Mouse (Mus musculus): ENCODE results near the gene Megf6. TPM values are rescaled to one million over a fixed set of nuclear protein-coding genes. Genes with fewer than 3 reads are reported as not detected.

Megf6 gene
- total RNA-seq (2017) = not detected in 2 replicates

GRCm38 (mm10) chr4:154170506-154171150 is at the start of gene Megf6:
Gene Megf6 (plus strand): TSS chr4:154170730.
- no peak for ATAC-seq (replicated peaks in 1 of 2; ENCODE audit: insufficient read depth in 1 of 2, low FRiP score in 2 of 2, low TSS enrichment in 1 of 2, low read depth in 1 of 2, poor library complexity in 2 of 2, severe bottlenecking in 2 of 2)

DNA sequence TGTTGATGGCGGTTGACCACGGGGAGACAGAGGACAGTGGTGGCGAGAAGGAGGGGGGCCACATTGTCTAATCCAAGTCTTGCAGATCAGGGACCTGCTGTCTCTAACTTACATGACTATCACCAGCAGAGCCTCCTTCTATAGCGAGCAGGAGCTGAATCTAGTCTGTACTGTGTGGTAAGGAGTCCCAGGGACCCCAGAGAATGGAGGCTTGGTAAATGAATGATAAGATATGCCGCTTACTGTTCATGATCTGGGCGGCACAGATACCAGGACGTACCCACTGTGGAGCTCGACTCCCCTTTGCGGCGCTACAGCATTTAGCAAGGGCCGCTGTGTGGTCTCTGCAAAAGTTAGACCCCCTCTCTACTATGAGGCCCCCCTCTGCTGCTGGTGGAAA is 48.7 kb upstream of the Megf6 start:
- no peak for ATAC-seq (replicated peaks in 1 of 2; ENCODE audit: insufficient read depth in 1 of 2, low FRiP score in 2 of 2, low TSS enrichment in 1 of 2, low read depth in 1 of 2, poor library complexity in 2 of 2, severe bottlenecking in 2 of 2)

DNA sequence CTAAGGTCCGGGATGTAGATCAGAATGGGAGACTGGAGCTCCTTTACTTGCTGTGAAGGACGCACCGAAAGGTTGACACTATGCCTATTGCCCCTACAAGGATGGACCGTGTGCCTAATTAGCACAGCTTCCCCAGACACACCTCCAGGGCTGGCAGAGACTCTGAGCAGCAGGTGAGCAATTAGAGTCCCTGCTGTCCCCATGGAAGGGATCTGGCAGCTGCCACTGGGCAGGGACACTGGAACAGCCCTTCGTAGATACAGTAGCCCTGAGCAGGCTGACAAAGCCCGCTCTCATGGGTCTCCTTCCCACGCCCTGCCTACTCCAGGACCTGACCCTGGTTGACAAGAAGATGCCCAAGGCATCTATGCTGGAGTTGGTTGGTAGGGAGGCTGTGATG is 48.2 kb upstream of the Megf6 start:
- no peak for ATAC-seq (replicated peaks in 1 of 2; ENCODE audit: insufficient read depth in 1 of 2, low FRiP score in 2 of 2, low TSS enrichment in 1 of 2, low read depth in 1 of 2, poor library complexity in 2 of 2, severe bottlenecking in 2 of 2)

GRCm38 (mm10) chr4:154123553-154123952 is 47.0 kb upstream of the Megf6 start:
- ATAC-seq (replicated peaks in 1 of 2; ENCODE audit: insufficient read depth in 1 of 2, low FRiP score in 2 of 2, low TSS enrichment in 1 of 2, low read depth in 1 of 2, poor library complexity in 2 of 2, severe bottlenecking in 2 of 2) = no peak

DNA sequence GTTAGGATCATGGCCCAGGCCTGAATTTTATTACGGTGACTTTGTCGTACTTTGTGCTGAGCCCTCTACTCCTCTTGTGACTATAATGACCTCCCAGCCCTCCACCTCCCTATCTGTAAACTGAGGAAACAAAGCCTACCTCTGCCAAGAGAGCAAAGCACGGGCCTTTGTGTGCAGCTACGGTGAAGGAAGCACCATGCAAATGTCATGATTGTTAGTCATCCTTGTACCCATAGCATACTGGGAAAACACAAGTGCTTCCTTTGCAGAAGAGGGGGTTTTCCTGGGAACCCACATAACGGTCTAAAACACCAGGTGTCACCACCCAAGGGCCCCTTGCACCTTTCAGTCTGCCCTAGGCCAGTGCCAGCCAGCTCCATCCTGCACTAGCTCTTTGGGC is 45.3 kb upstream of the Megf6 start:
- no peak for ATAC-seq (replicated peaks in 1 of 2; ENCODE audit: insufficient read depth in 1 of 2, low FRiP score in 2 of 2, low TSS enrichment in 1 of 2, low read depth in 1 of 2, poor library complexity in 2 of 2, severe bottlenecking in 2 of 2)

DNA sequence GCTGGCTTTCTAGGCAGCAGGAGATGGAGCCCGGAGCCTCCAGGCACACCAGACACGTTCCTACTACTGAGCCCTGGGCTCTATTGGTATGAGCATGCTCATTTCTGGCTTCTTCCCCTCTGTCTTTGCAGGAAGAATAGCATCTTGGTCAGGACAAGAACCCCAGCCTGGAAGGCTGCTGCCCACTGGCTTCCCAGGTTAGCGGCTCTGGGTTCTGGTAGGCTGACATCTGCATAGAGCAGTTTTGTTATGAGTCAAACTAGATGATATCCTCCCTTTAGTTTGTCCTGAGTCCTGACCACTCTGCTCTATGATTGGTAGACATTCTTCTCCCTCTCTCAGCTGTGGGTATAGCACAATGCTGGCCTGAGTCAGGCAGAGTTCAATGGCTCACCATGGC is 43.3 kb upstream of the Megf6 start:
- no peak for ATAC-seq (replicated peaks in 1 of 2; ENCODE audit: insufficient read depth in 1 of 2, low FRiP score in 2 of 2, low TSS enrichment in 1 of 2, low read depth in 1 of 2, poor library complexity in 2 of 2, severe bottlenecking in 2 of 2)

GRCm38 (mm10) chr4:154129950-154130349 is 40.6 kb upstream of the Megf6 start:
- ATAC-seq (replicated peaks in 1 of 2; ENCODE audit: insufficient read depth in 1 of 2, low FRiP score in 2 of 2, low TSS enrichment in 1 of 2, low read depth in 1 of 2, poor library complexity in 2 of 2, severe bottlenecking in 2 of 2) = no peak

DNA sequence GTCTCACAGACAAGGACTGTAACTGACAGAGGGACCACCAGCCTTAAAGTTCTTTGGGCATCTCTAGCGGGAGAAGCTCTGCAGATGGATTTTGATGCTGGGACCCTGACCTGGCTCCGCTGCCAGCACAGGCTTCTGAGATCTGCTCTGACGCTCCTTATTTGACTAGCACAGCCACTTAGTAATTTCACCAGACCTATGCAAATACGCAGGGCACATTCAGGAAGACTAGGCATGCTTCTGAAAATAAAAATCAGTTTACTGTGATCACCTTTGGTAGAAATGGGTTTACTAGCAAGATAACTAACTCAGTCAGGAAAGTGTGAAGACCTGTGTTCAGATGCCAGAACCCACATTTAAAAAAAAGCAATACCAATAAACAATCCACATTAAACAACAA is 38.6 kb upstream of the Megf6 start:
- ATAC-seq (replicated peaks in 1 of 2; ENCODE audit: insufficient read depth in 1 of 2, low FRiP score in 2 of 2, low TSS enrichment in 1 of 2, low read depth in 1 of 2, poor library complexity in 2 of 2, severe bottlenecking in 2 of 2) = no peak

DNA sequence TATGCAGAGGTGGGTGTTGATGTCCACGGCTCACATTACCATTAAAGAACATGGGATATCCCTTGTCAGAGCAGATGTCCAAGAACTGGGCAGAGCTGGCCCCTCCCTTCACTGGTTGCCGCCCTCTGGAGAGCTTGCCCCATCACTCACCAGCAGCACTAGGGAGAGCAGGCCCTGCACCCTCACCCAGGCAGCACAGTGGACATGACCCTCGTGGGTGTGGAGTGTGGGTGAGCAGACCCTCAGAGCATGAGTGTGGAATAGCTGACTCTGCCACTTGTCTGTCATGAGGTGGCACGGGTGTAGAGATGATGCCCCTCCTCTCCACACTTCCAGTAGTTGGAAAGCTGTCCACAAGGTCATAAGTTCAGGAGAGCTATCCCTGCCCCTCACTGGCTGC is 35.7 kb upstream of the Megf6 start:
- no peak for ATAC-seq (replicated peaks in 1 of 2; ENCODE audit: insufficient read depth in 1 of 2, low FRiP score in 2 of 2, low TSS enrichment in 1 of 2, low read depth in 1 of 2, poor library complexity in 2 of 2, severe bottlenecking in 2 of 2)

- no peak for ATAC-seq (replicated peaks in 1 of 2; ENCODE audit: insufficient read depth in 1 of 2, low FRiP score in 2 of 2, low TSS enrichment in 1 of 2, low read depth in 1 of 2, poor library complexity in 2 of 2, severe bottlenecking in 2 of 2)
These were observed 33.4 kb upstream of the Megf6 start for GRCm38 (mm10) chr4:154137139-154137538.

GRCm38 (mm10) chr4:154139671-154140181 is 30.8 kb upstream of the Megf6 start:
- no peak for ATAC-seq (replicated peaks in 1 of 2; ENCODE audit: insufficient read depth in 1 of 2, low FRiP score in 2 of 2, low TSS enrichment in 1 of 2, low read depth in 1 of 2, poor library complexity in 2 of 2, severe bottlenecking in 2 of 2)

DNA sequence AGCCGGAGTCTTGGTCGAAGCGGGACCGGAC is 30.5 kb upstream of the Megf6 start, which contains the start of gene Trp73:
Trp73 (minus strand) TSS at position 27 of the 31 bp plus-strand sequence.
- no peak for ATAC-seq (replicated peaks in 1 of 2; ENCODE audit: insufficient read depth in 1 of 2, low FRiP score in 2 of 2, low TSS enrichment in 1 of 2, low read depth in 1 of 2, poor library complexity in 2 of 2, severe bottlenecking in 2 of 2)

GRCm38 (mm10) chr4:154140213-154141008 is 30.1 kb upstream of the Megf6 start:
- no peak for ATAC-seq (replicated peaks in 1 of 2; ENCODE audit: insufficient read depth in 1 of 2, low FRiP score in 2 of 2, low TSS enrichment in 1 of 2, low read depth in 1 of 2, poor library complexity in 2 of 2, severe bottlenecking in 2 of 2)

- ATAC-seq (replicated peaks in 1 of 2; ENCODE audit: insufficient read depth in 1 of 2, low FRiP score in 2 of 2, low TSS enrichment in 1 of 2, low read depth in 1 of 2, poor library complexity in 2 of 2, severe bottlenecking in 2 of 2) = no peak
These were observed 29.3 kb upstream of the Megf6 start for GRCm38 (mm10) chr4:154141009-154141867.

- ATAC-seq (replicated peaks in 1 of 2; ENCODE audit: insufficient read depth in 1 of 2, low FRiP score in 2 of 2, low TSS enrichment in 1 of 2, low read depth in 1 of 2, poor library complexity in 2 of 2, severe bottlenecking in 2 of 2) = peak; percentile 94 to 95
These were observed 28.1 kb upstream of the Megf6 start, which contains the start of gene Wrap73 for GRCm38 (mm10) chr4:154142211-154143040. Gene Wrap73 (plus strand): TSS chr4:154142372.

GRCm38 (mm10) chr4:154144712-154145111 is 25.8 kb upstream of the Megf6 start:
- no peak for ATAC-seq (replicated peaks in 1 of 2; ENCODE audit: insufficient read depth in 1 of 2, low FRiP score in 2 of 2, low TSS enrichment in 1 of 2, low read depth in 1 of 2, poor library complexity in 2 of 2, severe bottlenecking in 2 of 2)

DNA sequence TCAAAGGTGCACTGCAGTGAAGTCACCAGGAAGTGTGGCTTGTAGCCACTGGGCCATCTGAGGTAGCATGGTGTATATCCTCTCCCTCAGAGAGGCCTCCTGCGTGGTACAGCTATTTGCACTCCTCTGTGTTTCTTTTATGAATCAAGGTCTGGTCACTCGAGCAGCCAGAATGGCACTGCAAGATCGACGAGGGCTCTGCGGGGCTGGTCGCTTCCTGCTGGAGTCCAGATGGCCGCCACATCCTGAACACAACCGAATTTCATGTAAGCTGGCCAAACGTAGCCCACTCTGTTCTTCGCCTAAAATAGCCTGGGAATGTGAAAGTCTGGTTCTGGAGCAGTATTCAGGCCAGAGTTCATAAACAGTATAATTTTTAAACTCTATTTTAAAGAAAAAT is 24.2 kb upstream of the Megf6 start:
- ATAC-seq (replicated peaks in 1 of 2; ENCODE audit: insufficient read depth in 1 of 2, low FRiP score in 2 of 2, low TSS enrichment in 1 of 2, low read depth in 1 of 2, poor library complexity in 2 of 2, severe bottlenecking in 2 of 2) = no peak

DNA sequence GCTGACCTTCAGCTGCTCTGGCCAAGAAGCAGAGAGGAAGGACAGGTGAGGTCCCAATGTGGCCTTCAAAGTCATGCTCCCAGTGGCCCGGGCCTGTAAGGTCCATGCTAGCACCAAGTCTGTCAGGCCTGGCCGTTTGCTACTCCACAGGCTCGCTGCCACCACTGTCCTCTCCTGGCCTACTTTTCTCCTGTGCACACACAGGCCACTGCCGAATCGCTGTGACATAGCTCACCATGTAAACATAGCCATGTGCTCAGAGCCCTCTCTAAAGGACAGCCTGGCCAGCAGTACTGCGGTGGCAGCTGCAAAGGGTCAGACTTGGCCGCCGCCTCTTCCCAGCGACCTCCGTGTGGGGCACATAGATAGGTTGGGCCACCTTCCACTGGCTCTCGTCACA is 16.4 kb upstream of the Megf6 start:
- no peak for ATAC-seq (replicated peaks in 1 of 2; ENCODE audit: insufficient read depth in 1 of 2, low FRiP score in 2 of 2, low TSS enrichment in 1 of 2, low read depth in 1 of 2, poor library complexity in 2 of 2, severe bottlenecking in 2 of 2)
